Mouse (Mus musculus): Measurements from ENCODE around the gene Plin1.

DNA sequence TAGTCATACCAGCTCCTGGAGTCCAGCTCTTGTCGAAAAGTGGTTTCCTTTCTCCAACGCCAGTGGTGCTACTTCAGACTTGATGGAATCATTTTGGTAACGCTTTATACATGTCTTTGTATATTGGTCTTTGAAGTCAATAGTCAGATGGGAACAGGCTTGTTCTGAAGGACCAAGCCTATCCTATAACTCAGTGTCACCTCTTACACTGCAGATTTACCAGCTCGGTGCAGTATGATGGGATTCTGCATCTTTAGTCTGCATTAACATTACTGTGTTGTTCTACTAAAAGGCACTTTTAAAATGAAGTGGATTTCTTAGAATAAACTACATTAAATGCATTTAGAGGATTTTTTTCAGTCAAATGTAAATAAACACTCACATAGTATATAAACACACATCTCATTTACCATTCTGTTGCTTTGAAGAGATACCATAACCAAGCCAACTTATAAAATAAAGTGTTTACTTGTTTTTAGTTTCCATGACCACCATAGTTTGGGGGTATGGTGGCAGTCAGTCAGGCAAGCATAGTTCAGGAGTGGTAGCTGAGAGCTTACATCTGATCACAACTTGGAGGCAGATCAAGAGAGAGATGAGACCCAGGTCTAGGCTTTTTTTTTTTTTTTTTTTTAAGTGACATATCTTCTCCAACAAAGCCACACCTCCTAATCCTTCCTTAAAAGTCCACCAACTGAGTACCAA is 61.7 kb downstream of the Plin1 start:
- TF ChIP-seq POLR2A (IDR thresholded peaks at IDR 0.05; ENCODE audit: borderline replicate concordance, insufficient read depth, low read length) (no peak), CTCF (IDR thresholded peaks at IDR 0.05; ENCODE audit: borderline replicate concordance, insufficient read depth, low read depth, low read length) (no peak)
